Mouse (Mus musculus) heart, embryonic 10.5 days (tissue): ENCODE results near the gene Anp32e. TPM values are rescaled to one million over a fixed set of nuclear protein-coding genes. Genes with fewer than 3 reads are reported as not detected.
"Not testable (repeated sequence)": the region's sequence is repeated elsewhere in the genome, so short reads cannot be mapped to it uniquely, and the experiment has no call there.

Experiments
- DNase-seq: peaks from one replicate; pipeline ENCODE4 v3.0.0-alpha.2; 2017; ENCODE audit warnings: low spot score
- H3K27ac ChIP-seq: fragments of 300-500 bp; sonication (generic); 2 replicates; pipeline ENCODE4 v1.5.1; 2016; ENCODE audit warnings: mild to moderate bottlenecking
- H3K27me3 ChIP-seq: fragments of 300-500 bp; sonication (generic); 2 replicates; pipeline ENCODE4 v1.6.1; 2016; ENCODE audit warnings: mild to moderate bottlenecking; ENCODE audit not compliant: poor library complexity, insufficient read depth, severe bottlenecking
- H3K36me3 ChIP-seq: fragments of 300-500 bp; sonication (generic); 2 replicates; pipeline ENCODE4 v1.6.1; 2016; ENCODE audit warnings: mild to moderate bottlenecking, moderate library complexity
- H3K4me1 ChIP-seq: fragments of 300-500 bp; sonication (generic); 2 replicates; pipeline ENCODE4 v1.6.1; 2016; ENCODE audit warnings: mild to moderate bottlenecking
- H3K4me3 ChIP-seq: fragments of 300-500 bp; sonication (generic); 2 replicates; pipeline ENCODE4 v1.5.1; 2016; ENCODE audit warnings: mild to moderate bottlenecking, moderate library complexity
- H3K9me3 ChIP-seq: fragments of 300-500 bp; sonication (generic); 2 replicates; pipeline ENCODE4 v1.6.1; 2016; ENCODE audit warnings: mild to moderate bottlenecking, moderate library complexity
- WGBS: fragments of 180-500 bp; shearing (Covaris S2); methylation state at CpG from one replicate; pipeline ENCODE4 v1.1.7; 2016; 5-methylcytosine and 5-hydroxymethylcytosine counted together
- polyA plus RNA-seq: library from polyadenylated mRNA; unstranded; fragments of >200 nt; fragmentation: Nextera tagmentation; extraction: Ambion mirVana; gene quantifications from 2 replicates; pipeline ENCODE4 v1.2.1, GENCODE M21; 2016

The Anp32e gene
- 209 and 212 TPM in 2 replicates for polyA plus RNA-seq

GRCm38 (mm10) chr3:95928658-95929503 is at the start of gene Anp32e:
Anp32e (plus strand) TSS chr3:95929246.
- no peaks in the 10 kb centered on the region for H3K9me3 ChIP-seq
- no peaks in the 10 kb centered on the region for H3K27me3 ChIP-seq
- under 1% methylated on average over 49 of the region's 49 CpGs for WGBS
- H3K4me3 ChIP-seq, result peak within 1 kb of the TSS; percentile 83
- peak; percentile 99 for DNase-seq
- H3K27ac ChIP-seq, result peak within 1 kb of the TSS; percentile 96
- H3K36me3 ChIP-seq, result peaks cover 10% of the 10 kb centered on the region
- H3K4me1 ChIP-seq, result peaks cover 15% of the 10 kb centered on the region

- Histone ChIP-seq H3K27ac (peak within 1 kb of the TSS; percentile 81), H3K4me3 (peak within 1 kb of the TSS; percentile 72), H3K9me3 (no peaks in the 10 kb centered on the region), H3K36me3 (peaks cover 7% of the 10 kb centered on the region; the same call in 1 of the 2 replicates), H3K27me3 (no peaks in the 10 kb centered on the region), H3K4me1 (peaks cover 16% of the 10 kb centered on the region)
- DNase-seq, result peak; percentile 99
- under 1% methylated on average over 66 of the region's 66 CpGs for WGBS
Observed at GRCm38 (mm10) chr3:95881979-95882815, 46.8 kb upstream of the Anp32e start, which contains the start of gene Ciart. Ciart (minus strand) TSS chr3:95882251.

- Histone ChIP-seq H3K4me1 (peaks cover 16% of the 10 kb centered on the region), H3K36me3 (peaks cover 13% of the 10 kb centered on the region; the same call in 1 of the 2 replicates), H3K4me3 (peak overlapping the region; percentile 72), H3K27me3 (no peaks in the 10 kb centered on the region), H3K9me3 (no peaks in the 10 kb centered on the region), H3K27ac (peak overlapping the region; percentile 81)
- WGBS, result 2% methylated on average over 24 of the region's 24 CpGs
- no peak for DNase-seq
Observed at GRCm38 (mm10) chr3:95882816-95883425, 46.1 kb upstream of the Anp32e start.

GRCm38 (mm10) chr3:95884400-95884799 is 44.6 kb upstream of the Anp32e start:
- WGBS, result 85% methylated on average over 5 of the region's 5 CpGs
- Histone ChIP-seq H3K27me3 (no peaks in the 10 kb centered on the region), H3K36me3 (peaks cover 15% of the 10 kb centered on the region; the same call in 1 of the 2 replicates), H3K4me3 (no peak overlapping the region), H3K27ac (no peak overlapping the region; the same call in 1 of the 2 replicates), H3K4me1 (peaks cover 16% of the 10 kb centered on the region), H3K9me3 (no peaks in the 10 kb centered on the region)
- DNase-seq, result no peak

GRCm38 (mm10) chr3:95887596-95887995 is 41.5 kb upstream of the Anp32e start:
- no peaks in the 10 kb centered on the region for H3K27me3 ChIP-seq
- H3K9me3 ChIP-seq, result no peaks in the 10 kb centered on the region
- DNase-seq, result no peak
- H3K27ac ChIP-seq, result no peak overlapping the region
- 71% methylated on average over 4 of the region's 4 CpGs for WGBS
- H3K4me3 ChIP-seq, result no peak overlapping the region
- peaks cover 27% of the 10 kb centered on the region for H3K4me1 ChIP-seq
- peaks cover 15% of the 10 kb centered on the region; the same call in 1 of the 2 replicates for H3K36me3 ChIP-seq

- H3K27me3 ChIP-seq, result no peaks in the 10 kb centered on the region
- H3K9me3 ChIP-seq, result no peaks in the 10 kb centered on the region
- no peak for DNase-seq
- peaks cover 27% of the 10 kb centered on the region for H3K4me1 ChIP-seq
- no peak overlapping the region for H3K27ac ChIP-seq
- peaks cover 15% of the 10 kb centered on the region; the same call in 1 of the 2 replicates for H3K36me3 ChIP-seq
- 80% methylated on average over 3 of the region's 3 CpGs for WGBS
- no peak overlapping the region for H3K4me3 ChIP-seq
Observed at GRCm38 (mm10) chr3:95889664-95890063, 39.4 kb upstream of the Anp32e start.

GRCm38 (mm10) chr3:95891211-95892065 is 37.6 kb upstream of the Anp32e start, which contains the start of gene BC028528:
BC028528 (minus strand) TSS chr3:95892005.
- H3K27me3 ChIP-seq, result no peaks in the 10 kb centered on the region
- 20% methylated on average over 12 of the region's 12 CpGs for WGBS
- H3K27ac ChIP-seq, result peak within 1 kb of the TSS; percentile 87
- peak within 1 kb of the TSS; percentile 47 for H3K4me3 ChIP-seq
- H3K9me3 ChIP-seq, result no peaks in the 10 kb centered on the region
- peaks cover 13% of the 10 kb centered on the region for H3K36me3 ChIP-seq
- H3K4me1 ChIP-seq, result peaks cover 34% of the 10 kb centered on the region
- DNase-seq, result no peak

GRCm38 (mm10) chr3:95892066-95893052 is 36.7 kb upstream of the Anp32e start:
- Histone ChIP-seq H3K4me1 (peaks cover 34% of the 10 kb centered on the region), H3K36me3 (peaks cover 13% of the 10 kb centered on the region)
- no peak for DNase-seq

GRCm38 (mm10) chr3:95893126-95893525 is 35.9 kb upstream of the Anp32e start:
- H3K9me3 ChIP-seq, result no peaks in the 10 kb centered on the region
- H3K4me1 ChIP-seq, result peaks cover 34% of the 10 kb centered on the region
- no peak for DNase-seq
- H3K36me3 ChIP-seq, result peaks cover 8% of the 10 kb centered on the region
- 19% methylated on average over 7 of the region's 7 CpGs for WGBS
- peak overlapping the region; percentile 78 for H3K4me3 ChIP-seq
- peak overlapping the region; percentile 87 for H3K27ac ChIP-seq
- no peaks in the 10 kb centered on the region for H3K27me3 ChIP-seq

More at GRCm38 (mm10) chr3:95892066-95893052, 36.7 kb upstream of the Anp32e start:
- H3K4me3 ChIP-seq, result peak overlapping the region; percentile 47
- H3K27me3 ChIP-seq, result no peaks in the 10 kb centered on the region
- WGBS, result 28% methylated on average over 11 of the region's 11 CpGs
- H3K9me3 ChIP-seq, result no peaks in the 10 kb centered on the region
- peak overlapping the region; percentile 87 for H3K27ac ChIP-seq

GRCm38 (mm10) chr3:95893606-95894316 is 35.3 kb upstream of the Anp32e start, which contains the start of gene Aph1a:
Aph1a (plus strand) TSS chr3:95893969.
- Histone ChIP-seq H3K27ac (peak within 1 kb of the TSS; percentile 91), H3K4me3 (peak within 1 kb of the TSS; percentile 78), H3K36me3 (peaks cover 14% of the 10 kb centered on the region), H3K4me1 (peaks cover 34% of the 10 kb centered on the region)
- WGBS, result under 1% methylated on average over 34 of the region's 43 CpGs
- H3K27me3 ChIP-seq, H3K9me3 ChIP-seq: not testable (repeated sequence)
- peak; percentile 99 for DNase-seq
